Mouse (Mus musculus) layer of hippocampus, postnatal 10 days (tissue): Measurements from ENCODE around the gene Gm20816. TPM values are rescaled to one million over a fixed set of nuclear protein-coding genes. Genes with fewer than 3 reads are reported as not detected.
"Not testable (repeated sequence)": the region's sequence is repeated elsewhere in the genome, so short reads cannot be mapped to it uniquely, and the experiment has no call there.

Experiments
- DNase-seq, 2 experiments: peaks; one replicate each; pipeline ENCODE4 v3.0.0; 2021; ENCODE audit warnings: low spot score in 2 of 2
- long read RNA-seq: library from polyadenylated mRNA; stranded (forward); transcript quantifications from one replicate; pipeline ENCODE4 v2.0.0, GENCODE M21; 2023
- total RNA-seq, 2 experiments: library from RNA; stranded (reverse); gene quantifications; 2 replicates each; pipeline ENCODE4 v1.2.3; 2021

Gm20816 gene
- total RNA-seq: not detected
- long read RNA-seq: 0 reads

GRCm38 (mm10) chrY:68537655-68538054 lies at the start of gene Gm20816:
Gene Gm20816 (plus strand): TSS chrY:68537955.
- DNase-seq: not testable (repeated sequence)

Other genes with a start within 250 kb of the Gm20816 start
- gene Gm20937, start 243.1 kb upstream of the Gm20816 start, total RNA-seq: not detected